Mouse (Mus musculus): ENCODE measurements around the gene Trem1. TPM values are rescaled to one million over a fixed set of nuclear protein-coding genes. Genes with fewer than 3 reads are reported as not detected.
A peak's percentile ranks its signal among the peaks of the same experiment; 100 is the strongest.

The Trem1 gene
- total RNA-seq, 2 experiments from 2014 or later = not detected

DNA sequence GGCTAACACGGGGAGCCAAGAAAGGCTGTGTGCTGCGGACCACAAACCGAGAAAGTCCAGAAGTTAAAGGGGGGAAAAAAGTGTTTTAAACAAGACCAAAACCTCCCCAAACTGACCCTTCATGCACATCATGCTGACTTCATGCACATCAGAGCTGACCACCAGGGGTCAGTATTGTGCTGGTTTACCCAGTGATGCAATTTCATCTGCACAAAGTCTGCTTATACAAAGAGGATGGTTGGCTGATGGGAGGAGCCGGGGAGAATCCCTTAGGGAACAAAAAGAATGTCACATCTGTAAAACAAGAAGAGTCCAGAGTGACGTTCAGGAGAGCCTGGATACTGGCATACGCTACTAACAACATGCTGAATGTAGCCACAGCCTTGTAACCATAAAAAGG lies 42.3 kb downstream of the Trem1 start:
- no peak overlapping the region for H3K4me3 ChIP-seq
- no peak overlapping the region for H3K27ac ChIP-seq
- peak; percentile 92 for TF ChIP-seq CTCF (conservative IDR thresholded peaks at IDR 0.05)
- peak; percentile 71 to 85 for DNase-seq (ENCODE audit: low spot score in 2 of 2)

DNA sequence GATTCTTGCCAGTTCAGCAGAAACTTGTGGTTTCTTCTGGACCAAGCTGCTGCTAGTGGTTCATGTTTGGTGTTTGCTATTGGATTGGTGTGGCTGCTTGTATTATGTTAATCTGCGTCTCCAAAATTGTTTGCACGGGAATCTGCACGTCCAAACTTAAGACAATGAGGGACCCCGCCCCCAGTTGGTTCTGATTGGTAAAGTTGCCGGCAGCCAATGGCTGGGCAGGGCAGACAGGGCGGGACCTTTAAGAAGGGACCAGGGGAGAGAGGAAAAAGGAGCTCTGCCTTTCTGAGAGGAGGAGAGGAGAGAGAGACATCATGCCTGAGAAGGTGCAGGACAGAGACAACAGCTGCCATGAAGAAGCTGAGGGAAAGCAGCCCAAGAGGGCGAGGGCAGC lies 43.2 kb downstream of the Trem1 start:
- no peak for DNase-seq (ENCODE audit: low spot score in 2 of 2)
- H3K27ac ChIP-seq = no peak overlapping the region
- H3K4me3 ChIP-seq = no peak overlapping the region
- no peak for TF ChIP-seq CTCF (conservative IDR thresholded peaks at IDR 0.05)

DNA sequence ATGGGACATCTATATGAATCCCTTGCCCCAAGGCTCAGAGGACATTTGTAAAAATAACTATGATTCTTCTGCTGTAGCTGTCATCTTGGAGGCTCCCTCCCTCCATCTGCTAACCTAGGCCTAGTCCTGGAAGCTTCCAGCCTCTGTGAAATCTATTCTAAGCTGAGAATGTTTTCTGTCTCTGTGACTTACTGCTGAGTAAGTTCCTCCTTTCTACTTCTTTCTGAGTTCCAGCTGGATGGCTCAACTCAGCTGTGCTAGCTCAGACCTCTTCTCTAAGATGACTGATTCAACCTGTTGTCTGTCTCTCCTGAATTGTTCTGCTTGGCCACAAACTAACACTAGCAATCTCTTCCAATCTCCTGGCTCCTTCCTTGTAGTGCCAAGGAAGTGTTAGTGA lies 45.8 kb downstream of the Trem1 start:
- Histone ChIP-seq H3K27ac (no peak overlapping the region), H3K4me3 (no peak overlapping the region)
- TF ChIP-seq CTCF (conservative IDR thresholded peaks at IDR 0.05) = no peak
- DNase-seq (ENCODE audit: low spot score in 2 of 2) = no peak

DNA sequence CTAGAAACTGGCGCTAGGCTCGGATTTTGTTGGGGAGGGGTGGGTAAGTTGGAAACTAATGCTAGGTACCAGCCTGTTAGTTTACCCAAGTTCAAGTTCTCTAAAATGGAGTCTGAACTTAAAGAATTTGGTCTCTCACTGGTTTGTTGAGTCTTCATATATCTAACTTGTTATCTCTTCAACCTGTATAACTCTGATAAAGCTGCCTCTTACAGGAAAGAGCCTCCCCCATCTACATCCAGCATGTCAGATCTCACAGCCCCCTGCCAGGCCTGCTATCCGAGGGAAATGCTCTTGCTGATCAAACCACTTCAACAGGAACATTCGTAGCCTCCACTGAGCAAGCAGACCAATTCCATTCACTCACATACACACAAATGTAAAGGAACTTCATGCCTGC lies 46.4 kb downstream of the Trem1 start:
- Histone ChIP-seq H3K27ac (no peak overlapping the region), H3K4me3 (no peak overlapping the region)
- TF ChIP-seq CTCF (conservative IDR thresholded peaks at IDR 0.05) = no peak

DNA sequence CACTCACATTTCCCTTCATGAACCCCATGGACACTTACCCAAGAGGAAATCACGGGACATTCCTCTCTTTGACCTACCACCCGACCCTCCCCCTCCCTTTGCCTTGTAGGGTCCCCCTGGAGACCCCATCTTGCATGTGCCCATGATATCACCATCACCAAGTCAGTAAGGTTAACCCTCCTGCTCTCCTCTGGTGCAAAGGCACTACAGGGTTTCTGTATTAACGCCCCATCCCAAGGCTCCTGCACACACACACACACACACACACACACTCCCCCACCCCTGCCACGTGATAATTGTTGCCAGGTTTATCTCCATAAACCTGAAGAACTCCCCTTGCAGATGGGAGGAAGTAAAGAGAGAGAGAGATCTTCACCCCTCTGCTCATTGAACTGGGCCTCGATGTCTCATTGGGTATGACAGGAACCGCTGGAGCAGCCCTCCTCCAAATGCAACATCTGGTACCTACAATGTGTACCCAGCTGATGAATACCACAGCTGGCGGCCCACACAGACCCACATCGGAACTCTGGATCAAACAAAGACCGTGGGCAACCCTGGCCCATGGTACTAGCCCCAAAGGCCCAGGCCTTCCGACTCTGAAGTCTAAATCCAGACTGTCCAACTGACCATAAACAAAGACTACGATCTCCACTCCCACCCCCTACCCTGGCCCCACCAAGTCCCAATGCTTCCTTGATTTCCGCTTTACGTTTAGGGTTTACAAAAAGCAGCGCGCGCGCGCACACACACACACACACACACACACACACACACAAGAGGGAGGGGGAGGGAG lies 48.6 kb downstream of the Trem1 start:
- no peak for TF ChIP-seq CTCF (conservative IDR thresholded peaks at IDR 0.05)
- Histone ChIP-seq H3K4me3 (no peak overlapping the region), H3K27ac (no peak overlapping the region)
- DNase-seq (ENCODE audit: low spot score in 2 of 2) = no peak

More for the DNA sequence above, 46.4 kb downstream of the Trem1 start:
- DNase-seq (ENCODE audit: low spot score in 2 of 2) = no peak

DNA sequence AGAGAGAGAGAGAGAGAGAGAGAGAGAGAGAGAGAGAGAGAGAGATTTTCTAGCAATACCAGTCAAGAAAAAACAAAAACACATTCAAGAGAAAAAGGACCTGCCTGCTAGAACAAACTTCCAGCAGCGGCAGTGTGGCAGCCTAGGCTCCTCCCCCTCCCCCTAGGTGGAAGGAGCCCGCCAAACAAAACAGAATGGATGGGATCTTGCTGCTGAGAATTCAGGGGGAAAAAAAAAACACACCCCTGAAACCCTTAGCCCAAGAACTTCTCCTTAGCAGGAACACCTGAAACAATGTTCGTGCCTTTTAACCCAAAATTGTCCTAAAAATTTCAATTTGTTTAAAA lies 49.1 kb downstream of the Trem1 start:
- Histone ChIP-seq H3K27ac (no peak overlapping the region), H3K4me3 (no peak overlapping the region)
- DNase-seq (ENCODE audit: low spot score in 2 of 2) = no peak
- no peak for TF ChIP-seq CTCF (conservative IDR thresholded peaks at IDR 0.05)

DNA sequence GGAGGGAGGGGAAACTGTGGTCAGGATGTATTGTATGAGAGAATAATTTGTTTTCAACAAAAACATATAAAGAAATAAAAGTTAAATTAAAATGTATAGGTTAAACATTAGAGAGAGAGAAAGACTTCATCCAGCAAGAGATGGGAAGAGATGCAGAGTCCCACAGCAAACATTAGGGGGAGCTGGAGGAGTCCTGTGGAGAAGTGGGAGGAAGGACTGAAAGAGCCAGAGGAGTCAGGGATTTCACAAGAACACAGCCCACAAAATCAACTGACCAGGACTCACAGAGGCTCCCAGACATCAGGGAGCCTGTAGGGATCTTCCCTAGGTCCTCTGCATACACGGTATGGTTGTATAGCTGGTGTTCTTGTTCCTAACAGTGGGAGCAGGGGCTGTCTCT lies 54.2 kb downstream of the Trem1 start:
- Histone ChIP-seq H3K4me3 (no peak overlapping the region), H3K27ac (no peak overlapping the region)
- TF ChIP-seq CTCF (conservative IDR thresholded peaks at IDR 0.05) = peak; percentile 34
- DNase-seq (ENCODE audit: low spot score in 2 of 2) = no peak

DNA sequence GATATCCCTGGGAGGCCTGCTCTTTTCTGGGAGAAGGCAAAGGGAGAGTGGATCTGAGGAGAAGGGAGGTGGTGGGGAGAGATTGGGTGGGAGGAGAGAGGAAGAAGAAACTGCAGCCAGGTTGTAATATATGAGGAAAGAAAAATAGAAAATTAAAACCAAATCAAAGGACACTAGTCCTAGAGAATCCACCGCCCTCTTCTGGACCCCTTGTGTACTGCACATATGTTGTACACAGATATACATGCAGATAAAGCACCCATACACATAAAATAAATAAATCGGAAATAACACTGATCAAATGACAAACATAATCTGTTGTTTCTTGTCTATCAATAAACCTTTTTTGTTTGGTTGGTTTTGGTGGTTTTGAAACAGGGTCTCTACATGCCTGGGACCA lies 54.7 kb downstream of the Trem1 start:
- no peak for DNase-seq (ENCODE audit: low spot score in 2 of 2)
- Histone ChIP-seq H3K27ac (no peak overlapping the region), H3K4me3 (no peak overlapping the region)
- peak; percentile 48 for TF ChIP-seq CTCF (conservative IDR thresholded peaks at IDR 0.05)

DNA sequence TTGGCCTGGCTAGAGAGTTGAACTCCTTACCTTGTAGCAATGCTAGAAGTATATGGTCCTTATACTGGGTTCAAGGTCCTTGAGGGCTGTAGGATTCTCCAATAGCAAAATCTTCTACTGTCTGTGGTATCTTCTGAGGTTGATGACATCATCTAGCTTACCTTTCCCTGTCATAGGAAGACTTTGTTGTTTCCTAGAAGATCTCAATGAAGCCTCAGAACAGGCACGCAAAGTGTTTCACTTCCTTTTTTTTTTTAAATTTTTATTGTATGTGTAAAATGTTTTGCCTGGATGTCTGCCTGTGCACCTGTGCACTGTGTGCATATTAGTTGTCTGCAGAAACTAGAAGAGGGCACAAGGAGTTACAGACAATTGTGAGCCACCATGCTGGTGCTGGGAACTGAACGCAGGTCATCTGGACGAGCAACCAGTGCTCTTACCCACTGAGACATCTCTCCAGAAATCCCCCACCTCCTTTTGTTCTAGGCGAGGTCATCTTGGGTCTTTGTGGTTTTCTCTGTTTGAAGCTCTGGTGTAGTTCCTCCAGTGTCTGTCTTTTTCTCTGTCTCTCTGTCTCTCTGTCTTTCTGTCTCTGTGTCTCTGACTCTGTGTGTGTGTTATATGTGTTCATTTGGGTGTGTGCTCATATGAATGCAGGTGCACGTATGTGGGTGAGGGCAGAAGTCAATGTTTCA lies 61.1 kb downstream of the Trem1 start:
- H3K27ac ChIP-seq = no peak overlapping the region
- no peak for DNase-seq (ENCODE audit: low spot score in 2 of 2)
- no peak overlapping the region for H3K4me3 ChIP-seq
- no peak for TF ChIP-seq CTCF (conservative IDR thresholded peaks at IDR 0.05)

Other genes starting within 250 kb of the Trem1 start
- not detected for gene 1700122O11Rik, start 194.5 kb upstream of the Trem1 start, total RNA-seq (2021)
- not detected for gene 1700067P10Rik, start 143.4 kb upstream of the Trem1 start, total RNA-seq (2021)
- not detected for gene 9830107B12Rik, start 86.5 kb upstream of the Trem1 start, total RNA-seq (2021)
- gene A530064D06Rik, start 65.5 kb upstream of the Trem1 start, total RNA-seq (2021) = not detected
- gene Trem3, start 15.0 kb downstream of the Trem1 start, total RNA-seq (2021) = not detected
- not detected for gene Treml4, start 31.5 kb downstream of the Trem1 start, total RNA-seq (2021)
- under 1 TPM; 0.25 to 0.36 TPM for gene Treml2, start 66.7 kb downstream of the Trem1 start, total RNA-seq (2021)
- gene B430306N03Rik, start 83.4 kb downstream of the Trem1 start, total RNA-seq (2021) = not detected
- gene Trem2, start 113.6 kb downstream of the Trem1 start, total RNA-seq (2021) = 10 to 100 TPM; 10.1 to 10.6 TPM
- not detected for gene Treml1, start 127.1 kb downstream of the Trem1 start, total RNA-seq (2021)
- gene Nfya, start 177.1 kb downstream of the Trem1 start, total RNA-seq (2021) = 10 to 100 TPM; 21.4 to 26.7 TPM
- gene Oard1, start 177.2 kb downstream of the Trem1 start, total RNA-seq (2021) = 10 to 100 TPM; 11.1 to 15.1 TPM
- gene Apobec2, start 200.2 kb downstream of the Trem1 start, total RNA-seq (2021) = under 1 TPM in 1 of 2 experiments, not detected in 1; 0.33 TPM
- not detected for gene Tspo2, start 218.8 kb downstream of the Trem1 start, total RNA-seq (2021)
- under 1 TPM; 0.37 to 0.92 TPM for gene Unc5cl, start 222.1 kb downstream of the Trem1 start, total RNA-seq (2021)

Measured in layer of hippocampus, adult 2 months (tissue).